Mouse (Mus musculus) T-helper 2 cell (primary cell): ENCODE results near the gene B4galnt3.

Experiments
- in situ Hi-C: fragments of 300-600 bp; cut with MboI, MseI; formaldehyde crosslinking; loops from one replicate; pipeline ENCODE4 v1.15.1; 2025; ENCODE audit warnings: high pct_unique_total_duplicates

Gene B4galnt3

DNA sequence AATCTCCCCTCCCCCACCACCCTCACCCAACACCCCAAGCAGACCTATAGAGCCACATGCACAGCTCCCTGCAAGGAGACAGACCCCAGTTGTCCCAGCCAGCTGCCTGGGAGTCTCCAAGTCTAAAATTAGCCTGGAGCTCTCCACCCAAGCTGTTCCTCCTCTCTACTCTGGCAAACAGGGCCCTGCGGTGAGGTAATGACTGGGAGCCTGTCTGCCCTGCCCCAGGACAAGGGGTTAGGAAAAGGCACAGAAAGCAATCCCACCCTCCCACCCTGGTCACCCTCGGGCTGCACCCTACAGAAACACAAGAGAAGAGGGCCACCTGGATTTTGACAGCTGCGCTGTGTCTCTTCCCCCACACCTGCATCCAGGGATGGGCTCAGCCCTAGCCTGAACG is 19.5 kb downstream of the B4galnt3 start:
- in situ Hi-C loops = no loop called here

DNA sequence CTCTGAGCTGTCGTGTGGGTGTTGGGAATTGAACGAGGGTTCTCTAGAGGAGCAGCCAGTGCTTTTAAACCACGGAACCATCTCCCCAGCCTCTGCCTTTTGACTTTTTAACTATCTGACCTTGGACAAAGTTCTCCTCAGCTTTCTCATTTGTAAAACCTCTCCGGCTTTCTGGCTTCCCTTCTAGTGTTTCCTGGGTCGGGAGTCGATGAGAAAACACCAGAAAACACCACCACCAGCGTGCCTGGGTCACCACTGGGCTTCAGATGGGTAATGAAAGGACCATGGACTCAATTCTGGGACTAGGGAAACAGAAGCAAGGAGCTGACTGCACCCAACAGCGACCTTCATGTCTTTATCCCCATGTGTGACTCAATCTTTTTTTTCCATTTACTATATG is 20.2 kb downstream of the B4galnt3 start:
- in situ Hi-C loops = no loop called here

DNA sequence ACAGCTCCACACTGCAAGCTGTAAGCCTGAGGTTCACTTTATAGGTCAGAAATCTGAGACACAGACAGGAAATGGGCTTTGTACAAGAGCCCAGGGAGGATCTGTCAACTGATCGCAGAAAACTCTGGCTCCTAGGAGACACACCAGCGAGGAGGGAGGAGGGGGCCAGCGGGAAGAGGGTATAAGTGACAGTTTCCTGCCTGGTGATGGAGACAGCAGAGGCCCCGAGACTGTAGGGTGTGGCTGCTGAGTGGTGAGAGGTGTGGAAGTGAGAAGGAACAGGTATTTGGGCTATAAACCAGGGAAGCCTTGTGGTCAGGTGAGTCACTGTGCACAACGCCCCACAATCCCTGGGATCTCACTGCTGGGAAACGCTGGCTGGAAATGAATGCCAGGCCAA is 30.2 kb downstream of the B4galnt3 start:
- in situ Hi-C loops = loop anchor here (10.0 kb wide), 1 partner anchor 291 kb away; no protein-coding TSS in a partner anchor

DNA sequence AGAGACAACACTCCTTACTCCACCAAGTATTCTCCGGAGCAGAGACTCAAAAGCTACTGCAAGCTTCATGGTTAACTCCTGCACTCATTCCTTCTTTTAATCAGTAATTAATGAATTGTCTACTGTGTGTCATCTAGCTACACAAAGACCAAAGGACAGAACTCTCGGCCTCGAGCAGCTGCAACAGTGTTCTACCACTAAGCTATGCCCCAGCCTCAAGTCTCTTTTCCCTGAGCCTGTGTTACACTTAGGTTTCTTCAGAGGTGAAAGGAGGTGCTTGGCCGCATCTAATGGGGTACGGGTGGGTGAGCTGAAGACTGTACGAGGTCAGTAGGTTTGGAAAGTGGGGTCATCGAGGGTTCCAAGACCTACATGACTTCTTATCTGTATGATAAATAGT is 30.8 kb downstream of the B4galnt3 start:
- in situ Hi-C loops = loop anchor here (10.0 kb wide), 1 partner anchor 291 kb away; no protein-coding TSS in a partner anchor

DNA sequence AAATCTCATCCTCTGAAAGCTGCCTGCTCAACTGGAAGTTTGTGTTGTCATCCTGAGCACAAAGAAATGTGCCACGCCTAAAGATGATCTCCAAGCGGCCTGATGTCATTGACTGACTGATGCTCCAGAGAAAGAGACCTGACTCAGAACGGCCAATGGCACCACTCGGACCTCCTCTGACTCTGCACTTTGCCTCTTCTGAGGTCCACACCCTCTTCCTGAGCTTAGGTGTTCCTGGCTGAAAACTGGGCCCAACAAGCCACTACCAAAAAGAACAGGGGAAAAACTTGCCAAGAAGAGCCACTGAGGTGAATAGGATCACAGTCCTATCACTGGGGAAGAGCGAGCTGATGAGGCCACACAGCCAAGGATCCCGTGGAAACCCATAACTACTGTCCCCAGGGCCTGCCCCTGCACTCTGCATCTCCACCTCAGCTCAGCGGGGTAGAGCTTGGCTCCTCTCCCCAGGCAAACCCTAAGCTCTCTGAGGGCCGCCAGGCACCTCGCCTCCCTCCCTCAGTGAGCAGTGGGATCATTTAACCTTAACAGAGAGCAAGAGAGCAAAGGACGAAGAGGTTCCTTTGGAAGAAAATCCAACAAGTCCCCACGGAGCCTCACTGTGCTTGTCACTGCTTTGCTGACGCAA is 31.4 kb downstream of the B4galnt3 start:
- in situ Hi-C loops = loop anchor here (10.0 kb wide), 1 partner anchor 292 kb away; no protein-coding TSS in a partner anchor

DNA sequence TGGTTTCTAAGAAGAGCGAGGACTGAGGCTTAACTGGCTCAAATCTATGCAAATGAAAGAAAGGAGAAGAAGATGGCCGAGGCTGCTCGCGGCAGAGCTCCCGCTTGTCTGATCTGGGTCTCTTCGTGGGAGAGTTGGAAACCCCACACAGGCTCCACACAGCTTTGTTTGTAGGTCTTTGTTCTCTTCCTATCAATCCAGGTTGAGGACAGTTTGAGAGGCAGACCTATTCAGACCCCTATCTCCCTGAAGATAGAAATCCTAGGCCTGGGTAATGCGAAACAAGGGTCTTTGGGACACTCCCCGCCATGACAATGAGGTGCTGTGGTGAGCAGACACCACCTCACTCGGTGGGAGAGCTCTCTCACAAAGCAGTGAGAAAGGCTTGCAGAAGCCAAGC is 34.9 kb downstream of the B4galnt3 start:
- in situ Hi-C loops = no loop called here

DNA sequence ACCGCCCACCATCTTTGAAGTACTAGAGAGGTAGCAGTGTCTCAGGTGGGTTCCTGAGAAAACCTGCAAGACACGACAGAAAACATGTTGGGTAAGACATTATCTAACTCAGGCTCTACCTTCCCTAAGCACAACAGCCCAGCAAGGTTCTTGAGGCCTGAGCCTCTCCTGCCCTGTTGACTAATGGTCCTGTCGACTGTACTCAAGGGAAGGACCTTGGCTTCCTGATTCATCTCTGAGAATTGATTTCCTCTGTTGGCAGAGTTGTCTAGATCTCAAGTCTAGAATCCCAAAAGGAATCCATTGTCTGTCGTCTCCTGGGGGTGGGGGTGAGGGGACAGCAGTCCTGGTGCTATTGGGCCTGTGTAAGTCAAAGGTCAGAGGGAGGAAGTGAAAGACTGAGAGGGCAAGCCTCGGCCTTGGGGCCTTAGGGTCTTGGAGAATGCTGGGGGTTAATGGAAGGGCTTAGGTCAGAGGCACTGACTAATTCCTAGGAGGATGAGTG is 37.9 kb downstream of the B4galnt3 start:
- in situ Hi-C loops = no loop called here

DNA sequence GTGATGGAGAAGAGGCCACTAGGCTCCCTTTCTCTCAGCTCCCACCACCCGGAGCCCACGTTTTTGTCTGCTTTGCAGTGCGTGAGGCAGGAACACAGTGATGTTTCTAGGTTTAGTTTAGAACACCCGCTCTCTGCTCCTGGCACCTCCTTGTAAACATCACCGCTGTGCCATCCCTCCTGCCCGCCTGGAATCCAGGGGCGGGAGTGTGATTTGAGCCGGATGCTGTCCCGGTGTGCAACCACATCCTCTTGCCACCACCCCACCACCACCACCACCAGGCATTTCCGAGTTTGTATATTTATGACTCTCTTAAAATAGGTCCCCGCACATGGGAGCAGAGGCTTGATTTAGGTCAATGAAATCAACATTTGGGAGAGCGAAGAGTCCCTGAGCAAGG is 38.7 kb downstream of the B4galnt3 start:
- in situ Hi-C loops = no loop called here

DNA sequence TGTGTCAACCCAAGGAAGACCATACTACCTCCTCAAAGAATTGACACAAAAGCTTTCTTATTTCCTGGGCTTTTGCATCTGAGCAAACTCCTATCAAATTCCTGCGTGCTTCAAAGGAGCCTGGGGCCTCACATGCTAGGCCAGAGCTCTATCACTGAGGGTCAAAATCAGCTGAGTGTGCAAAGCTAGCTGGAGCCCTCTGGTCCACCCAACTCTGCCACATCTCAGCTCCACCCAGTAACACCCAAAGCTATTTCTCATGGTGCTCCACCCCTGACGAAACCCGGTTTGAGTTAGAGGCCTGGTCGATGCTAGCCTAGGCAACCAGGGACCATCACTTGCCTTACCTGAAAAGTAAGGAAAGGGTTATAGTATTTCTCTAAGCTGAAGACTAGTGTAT is 39.2 kb downstream of the B4galnt3 start:
- in situ Hi-C loops = no loop called here

DNA sequence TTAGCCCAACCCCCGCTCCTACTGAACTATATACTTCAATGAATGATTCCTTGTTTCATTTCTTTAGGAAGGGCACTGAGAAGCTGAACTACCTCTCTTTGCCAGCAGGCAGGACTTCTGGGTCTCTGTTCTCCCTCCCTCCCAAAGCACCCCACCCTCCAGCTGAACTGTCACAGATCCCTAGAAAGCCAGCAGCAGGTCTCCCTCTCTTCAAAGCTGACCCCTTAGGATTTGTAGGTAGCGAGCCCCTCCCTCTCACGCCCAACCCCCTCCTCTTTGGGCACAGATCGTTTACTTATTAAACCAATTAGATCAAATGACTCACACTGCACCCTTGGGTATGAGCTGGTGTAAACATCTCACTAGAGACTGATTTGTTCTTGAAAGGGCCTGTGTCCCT is 39.7 kb downstream of the B4galnt3 start:
- in situ Hi-C loops = no loop called here

DNA sequence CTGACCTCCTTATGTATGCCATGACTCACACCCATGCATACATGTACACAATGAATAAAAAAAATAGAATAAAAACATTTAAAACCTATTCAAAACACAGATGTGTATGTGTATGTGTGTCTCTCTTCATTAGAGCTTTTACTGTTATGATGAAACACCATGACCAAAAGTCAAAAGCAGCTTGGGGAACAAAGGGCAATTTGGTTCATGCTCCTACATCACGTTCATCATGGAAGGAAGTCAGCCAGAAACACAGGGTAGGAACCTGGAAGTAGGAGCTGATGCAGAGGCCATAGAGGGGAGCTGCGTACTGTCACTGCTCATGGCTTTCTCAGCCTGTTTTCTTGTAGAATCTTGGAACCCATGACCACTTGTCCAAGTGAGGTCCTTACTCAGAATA is 41.6 kb downstream of the B4galnt3 start:
- in situ Hi-C loops = no loop called here

DNA sequence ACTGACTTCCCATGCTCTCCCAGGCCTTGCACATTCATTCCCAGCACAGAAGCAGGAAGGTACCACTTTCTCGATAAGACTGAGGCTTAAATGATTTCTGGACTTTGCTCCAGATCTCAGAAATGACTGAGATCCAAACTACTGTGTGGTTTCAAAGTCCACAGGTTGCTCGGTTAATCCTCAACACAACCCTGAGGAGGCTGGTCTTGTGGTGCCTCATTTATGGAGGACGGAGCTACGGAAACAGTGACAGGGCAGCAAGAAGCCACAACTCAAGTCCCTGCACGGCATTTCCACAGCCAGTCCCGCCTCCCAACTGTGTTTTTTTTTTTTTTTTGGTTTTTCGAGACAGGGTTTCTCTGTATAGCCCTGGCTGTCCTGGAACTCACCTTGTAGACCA is 43.3 kb downstream of the B4galnt3 start:
- in situ Hi-C loops = no loop called here

DNA sequence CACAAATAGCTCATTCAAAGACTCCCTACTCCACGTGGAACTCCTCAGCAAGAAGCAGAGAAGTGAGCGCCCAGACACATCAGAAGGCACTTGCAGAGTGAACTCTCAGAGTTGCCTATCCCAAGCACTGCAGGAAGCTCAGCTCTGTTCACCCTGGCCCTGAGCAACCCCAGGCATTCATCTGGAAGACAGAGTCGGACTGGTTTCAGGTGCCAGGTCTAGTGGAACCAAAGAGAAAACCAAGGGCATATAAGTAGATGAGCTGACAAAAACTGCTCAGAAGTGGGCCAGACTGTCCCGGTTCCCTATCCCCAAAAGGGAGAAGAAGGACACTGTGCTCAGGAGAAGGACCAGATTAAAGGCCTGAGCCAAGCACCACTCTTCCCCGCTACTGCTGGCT is 44.5 kb downstream of the B4galnt3 start:
- in situ Hi-C loops = no loop called here

DNA sequence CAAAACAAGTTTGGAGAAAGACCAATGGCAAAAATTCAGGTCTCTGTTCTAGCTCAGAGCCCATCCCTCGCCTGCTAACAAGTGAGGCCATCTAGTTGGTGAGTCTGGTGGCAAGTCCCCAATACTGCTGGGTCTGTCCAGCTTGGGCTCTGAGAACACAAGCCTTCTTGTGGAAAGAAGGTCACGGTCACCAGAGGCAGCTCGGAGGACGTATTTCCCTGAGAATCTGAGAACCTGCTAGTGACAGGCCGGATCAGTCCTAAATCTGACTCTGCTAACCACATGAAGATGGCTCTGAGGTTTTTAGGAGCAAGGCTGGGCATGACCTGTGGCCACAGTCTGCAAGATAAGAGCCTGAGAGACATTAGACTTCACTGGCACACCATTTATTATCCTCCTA is 47.7 kb downstream of the B4galnt3 start:
- in situ Hi-C loops = no loop called here

DNA sequence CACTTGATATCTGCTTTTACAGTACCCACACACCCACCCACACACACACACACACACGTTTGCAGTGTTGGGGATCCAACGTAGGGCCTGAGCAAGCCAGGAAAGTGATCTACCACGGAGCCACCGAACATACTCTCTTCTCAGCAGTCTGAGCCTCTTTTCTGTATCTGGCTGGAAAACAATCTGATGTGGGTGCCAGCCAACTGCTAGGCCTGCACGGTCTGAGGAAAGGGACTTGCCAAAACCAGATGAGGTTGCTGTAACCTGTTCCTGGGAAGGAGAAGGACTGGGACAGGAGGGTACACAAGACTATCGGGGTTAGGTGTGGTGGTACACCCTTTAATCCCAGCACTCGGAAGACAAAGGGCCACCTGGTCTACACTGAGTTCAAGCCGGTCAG is 51.1 kb downstream of the B4galnt3 start:
- in situ Hi-C loops = no loop called here

DNA sequence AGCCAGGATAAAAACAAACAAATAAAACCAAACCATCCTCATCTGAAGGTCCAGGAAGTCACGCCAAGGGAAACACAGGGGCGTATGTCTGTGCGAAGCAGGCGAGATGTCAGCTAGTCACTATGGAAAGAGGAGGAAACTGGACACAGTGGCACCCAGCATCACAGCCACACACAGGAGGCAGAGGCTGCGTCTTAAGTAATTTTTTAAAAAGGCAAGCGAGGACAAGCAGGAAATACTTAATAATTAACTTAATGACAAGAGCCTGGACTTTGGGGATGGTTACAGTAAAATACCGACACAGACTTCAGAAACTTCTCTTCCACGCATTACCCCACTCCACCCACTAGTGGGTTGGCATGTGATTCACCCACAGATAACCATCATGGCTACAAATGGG is 51.8 kb downstream of the B4galnt3 start:
- in situ Hi-C loops = no loop called here

DNA sequence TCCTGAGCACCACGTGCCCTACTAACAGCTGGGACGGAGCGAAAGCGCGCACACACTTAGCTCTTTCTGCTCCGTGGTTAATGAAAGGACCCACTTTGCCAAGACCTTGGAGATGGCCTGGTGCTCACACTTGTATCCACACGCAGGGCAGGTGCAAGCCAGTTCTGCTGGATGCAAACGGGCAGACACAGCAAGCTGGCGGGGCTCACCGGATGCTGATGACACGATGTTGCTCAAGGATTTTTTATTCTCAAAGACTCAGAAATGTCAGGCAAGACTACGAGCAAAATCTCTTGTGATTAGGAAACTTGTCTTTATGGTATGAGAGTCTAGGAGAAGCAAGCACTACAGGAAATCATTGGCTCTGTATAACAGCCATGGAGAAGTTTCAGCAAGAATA is 52.9 kb downstream of the B4galnt3 start:
- in situ Hi-C loops = no loop called here

DNA sequence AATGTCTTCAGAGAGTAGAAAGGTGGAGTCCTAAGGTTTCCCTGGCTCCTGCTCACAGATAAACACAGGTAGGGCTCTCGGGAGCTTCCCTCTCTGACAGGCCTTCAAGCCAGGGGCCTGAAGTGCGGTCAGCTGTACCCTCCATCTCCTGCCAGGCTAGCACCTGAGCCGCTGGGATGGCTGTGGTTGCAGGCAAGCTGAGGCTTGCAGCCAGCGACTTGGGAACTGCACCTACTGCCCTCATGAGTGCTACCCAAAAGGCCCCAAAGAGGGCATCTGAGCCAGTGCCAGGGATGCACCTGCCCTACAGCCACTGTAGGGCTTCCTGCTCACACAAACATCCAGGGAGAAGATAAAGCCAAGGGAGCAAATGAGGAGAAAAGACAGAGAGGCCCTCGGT is 53.9 kb downstream of the B4galnt3 start:
- in situ Hi-C loops = no loop called here

DNA sequence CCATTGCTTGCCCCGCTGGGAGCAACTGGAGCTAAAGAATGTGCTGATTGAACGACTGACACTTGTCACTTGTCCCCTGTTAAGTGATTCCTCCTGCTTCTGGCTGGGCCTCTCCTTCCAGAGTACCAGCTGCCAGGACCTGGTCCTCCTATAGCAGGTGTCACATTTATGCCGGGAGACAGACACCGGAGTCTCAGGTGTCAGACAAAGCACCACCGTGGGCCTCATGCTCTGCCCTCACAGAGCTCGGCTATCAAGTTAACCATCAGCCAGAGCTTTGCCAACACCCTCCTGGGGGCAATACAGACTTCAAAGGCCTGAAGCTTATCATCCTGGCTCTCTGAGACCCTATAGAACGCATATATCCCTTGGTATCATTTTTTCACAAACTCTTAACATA is 58.5 kb downstream of the B4galnt3 start:
- in situ Hi-C loops = no loop called here

DNA sequence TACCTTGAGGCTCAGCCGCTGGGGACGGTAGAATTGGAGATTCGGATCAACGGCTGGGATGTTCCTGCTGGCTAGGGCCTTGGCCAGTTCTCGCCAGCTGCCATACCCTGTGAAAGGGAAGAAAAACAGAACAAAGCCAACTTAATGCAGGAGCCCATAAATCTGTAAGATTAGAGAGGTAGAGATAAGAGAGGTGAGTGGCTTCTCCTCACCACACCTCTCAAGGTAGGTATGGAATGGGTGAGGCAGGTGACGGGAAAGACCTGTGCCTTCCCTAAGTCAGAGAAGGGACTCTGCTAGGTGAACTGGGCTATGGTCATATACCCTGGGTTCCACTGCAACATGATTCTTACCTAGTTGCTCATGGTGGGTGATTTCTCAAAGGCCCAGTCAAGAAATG is 61.5 kb downstream of the B4galnt3 start:
- in situ Hi-C loops = no loop called here

DNA sequence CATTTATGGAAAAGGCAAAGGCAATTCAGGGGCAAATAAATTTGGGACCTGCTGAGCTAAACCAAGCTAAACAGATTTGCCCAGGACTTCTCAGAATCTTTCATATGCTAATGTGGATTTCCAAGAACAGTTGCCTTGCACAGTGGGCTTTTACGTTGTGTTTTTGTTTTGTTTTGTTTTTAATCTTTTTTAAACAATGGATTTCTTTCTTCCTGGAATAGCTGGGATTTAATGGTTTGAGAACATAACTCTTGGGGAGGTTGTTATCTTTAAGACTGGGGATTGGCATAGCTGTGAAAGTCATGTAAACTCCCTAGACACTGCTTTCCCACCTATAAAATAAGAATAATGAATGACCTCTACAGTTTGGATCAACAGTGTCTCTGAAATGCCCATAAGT is 63.9 kb downstream of the B4galnt3 start:
- in situ Hi-C loops = no loop called here

DNA sequence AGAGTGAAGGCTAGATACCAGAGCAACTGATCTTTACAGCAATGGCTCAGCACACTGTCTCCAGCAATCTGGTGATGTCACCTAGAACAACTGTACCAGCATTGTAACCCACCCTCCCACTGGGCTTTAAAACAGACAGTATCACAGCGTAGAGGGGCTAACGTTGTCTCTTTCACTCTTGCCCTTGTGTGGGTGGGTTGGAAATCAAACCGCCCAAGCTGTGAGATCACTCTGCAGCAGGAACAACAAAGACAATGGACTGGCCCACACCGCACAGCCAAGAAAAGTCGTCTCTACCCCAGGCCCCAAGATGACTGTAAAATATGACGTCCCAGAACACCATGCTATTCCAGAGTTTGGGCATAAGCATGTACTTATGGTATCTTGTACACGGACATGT is 64.6 kb downstream of the B4galnt3 start:
- in situ Hi-C loops = loop anchor here (5.0 kb wide), 1 partner anchor 72 kb away; no protein-coding TSS in a partner anchor

DNA sequence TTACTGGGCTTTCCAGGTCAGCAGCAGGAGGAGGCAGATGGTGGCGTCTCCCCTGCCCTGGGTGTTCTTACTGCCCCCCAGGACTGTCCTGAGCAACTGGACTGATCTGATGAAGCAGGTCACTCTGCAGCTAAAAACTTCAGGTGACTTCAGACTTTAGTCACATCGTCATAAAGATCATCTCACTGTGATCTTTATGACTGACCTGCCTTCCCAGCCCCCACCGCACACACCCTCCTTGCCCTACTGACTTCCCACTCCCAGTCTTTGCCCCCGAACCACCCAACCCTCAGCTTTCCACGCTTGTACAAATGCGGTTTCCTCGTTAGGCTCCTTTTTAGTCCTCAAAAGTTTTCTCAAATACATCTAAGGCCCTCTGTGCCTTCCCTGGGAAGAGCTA is 67.3 kb downstream of the B4galnt3 start:
- in situ Hi-C loops = loop anchor here (5.0 kb wide), 1 partner anchor 75 kb away; no protein-coding TSS in a partner anchor

DNA sequence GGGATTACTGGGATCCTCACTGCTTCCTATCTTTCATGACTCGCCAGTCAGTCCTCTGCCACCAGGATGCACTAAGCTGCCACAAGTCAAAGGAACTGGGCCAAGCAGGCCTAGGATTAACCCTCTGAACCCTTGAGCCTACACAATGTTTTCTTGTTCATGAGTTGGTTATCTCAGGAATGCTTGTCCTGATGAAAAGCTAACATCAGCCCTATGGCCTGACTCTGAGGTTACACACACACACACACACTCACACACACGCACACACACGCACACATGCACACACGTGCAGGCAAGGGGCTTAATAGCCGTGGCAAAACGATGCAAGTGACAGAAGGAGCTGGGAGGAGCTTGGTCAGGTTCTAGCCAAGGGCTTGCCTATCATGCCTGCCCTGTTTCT is 69.0 kb downstream of the B4galnt3 start:
- in situ Hi-C loops = loop anchor here (5.0 kb wide), 1 partner anchor 77 kb away; no protein-coding TSS in a partner anchor
